Mouse (Mus musculus) hindbrain, embryonic 16.5 days (tissue): ENCODE measurements around the gene Man1a. TPM values are rescaled to one million over a fixed set of nuclear protein-coding genes. Genes with fewer than 3 reads are reported as not detected.

Experiments used
- ATAC-seq: fragments of 200-750 bp; cut with Nextera tagmentation; 2 replicates; pipeline ENCODE4 v1.8.0; 2017; ENCODE audit warnings: moderate TSS enrichment, moderate library complexity
- H3K27ac ChIP-seq: fragments of 300-500 bp; sonication (generic); 2 replicates; pipeline ENCODE4 v1.5.1; 2014; ENCODE audit warnings: low read depth, mild to moderate bottlenecking, control low read depth, low read length, moderate library complexity
- H3K27me3 ChIP-seq: fragments of 300-500 bp; sonication (generic); replicated peaks from 2 replicates; pipeline ENCODE4 v1.6.1; 2014; ENCODE audit warnings: low read length; ENCODE audit not compliant: control insufficient read depth, insufficient read depth
- H3K36me3 ChIP-seq: fragments of 300-500 bp; sonication (generic); 2 replicates; pipeline ENCODE4 v1.6.1; 2014; ENCODE audit warnings: mild to moderate bottlenecking, low read length, moderate library complexity, mixed read lengths; ENCODE audit not compliant: control insufficient read depth, insufficient read depth
- H3K4me1 ChIP-seq: fragments of 300-500 bp; sonication (generic); 2 replicates; pipeline ENCODE4 v1.6.1; 2014; ENCODE audit warnings: low read depth, low read length; ENCODE audit not compliant: control insufficient read depth, insufficient read depth
- H3K4me2 ChIP-seq: fragments of 300-500 bp; sonication (generic); 2 replicates; pipeline ENCODE4 v1.6.1; 2014; ENCODE audit warnings: mild to moderate bottlenecking, low read length, control low read depth, moderate library complexity
- H3K4me3 ChIP-seq: fragments of 300-500 bp; sonication (generic); 2 replicates; pipeline ENCODE4 v1.5.1; 2014; ENCODE audit warnings: mild to moderate bottlenecking, low read length, control low read depth, moderate library complexity
- H3K9ac ChIP-seq: fragments of 300-500 bp; sonication (generic); 2 replicates; pipeline ENCODE4 v1.6.1; 2014; ENCODE audit warnings: low read depth, mild to moderate bottlenecking, control low read depth, low read length, moderate library complexity
- H3K9me3 ChIP-seq: fragments of 300-500 bp; sonication (generic); 2 replicates; pipeline ENCODE4 v1.6.1; 2014; ENCODE audit warnings: mild to moderate bottlenecking, low read length, moderate library complexity; ENCODE audit not compliant: control insufficient read depth
- WGBS: fragments of 180-500 bp; shearing (Covaris S2); extraction: QIAGEN DNeasy Blood & Tissue Kit; methylation state at CpG from one replicate; pipeline ENCODE4 v1.1.7; 2014; 5-methylcytosine and 5-hydroxymethylcytosine counted together
- polyA plus RNA-seq: library from polyadenylated mRNA; unstranded; fragments of >200 nt; fragmentation: Nextera tagmentation; extraction: Ambion mirVana; gene quantifications from 2 replicates; pipeline ENCODE4 v1.2.1, GENCODE M21; 2015

Man1a gene
- polyA plus RNA-seq, 1 experiment from 2014 or later: 4.1 TPM

DNA sequence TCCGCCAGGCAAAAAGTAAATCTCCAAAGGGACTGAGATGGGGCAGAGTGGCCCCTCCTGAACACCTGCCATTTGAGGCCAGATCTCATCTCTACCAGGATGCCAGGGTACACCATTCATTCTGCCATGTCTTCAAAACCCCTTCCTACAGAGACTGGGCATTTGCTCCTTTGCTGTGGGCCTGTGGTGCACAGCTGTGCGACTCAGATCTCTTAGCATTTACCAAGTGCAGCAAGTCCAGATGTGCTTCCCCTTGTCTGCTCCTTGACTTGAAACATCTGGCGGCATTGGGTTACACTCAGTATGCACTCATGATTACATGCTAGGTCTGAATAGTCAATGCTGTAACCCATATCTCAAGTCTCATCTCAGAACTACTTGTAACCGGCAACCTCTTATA lies 28.5 kb downstream of the Man1a start:
- Histone ChIP-seq H3K27me3 (no peaks in the 10 kb centered on the region), H3K4me2 (no peak overlapping the region), H3K4me3 (no peak overlapping the region), H3K4me1 (no peaks in the 10 kb centered on the region), H3K27ac (no peak overlapping the region), H3K9me3 (no peaks in the 10 kb centered on the region), H3K36me3 (no peaks in the 10 kb centered on the region), H3K9ac (no peak overlapping the region)
- ATAC-seq: no peak
- WGBS: 88% methylated on average over 4 of the region's 4 CpGs

DNA sequence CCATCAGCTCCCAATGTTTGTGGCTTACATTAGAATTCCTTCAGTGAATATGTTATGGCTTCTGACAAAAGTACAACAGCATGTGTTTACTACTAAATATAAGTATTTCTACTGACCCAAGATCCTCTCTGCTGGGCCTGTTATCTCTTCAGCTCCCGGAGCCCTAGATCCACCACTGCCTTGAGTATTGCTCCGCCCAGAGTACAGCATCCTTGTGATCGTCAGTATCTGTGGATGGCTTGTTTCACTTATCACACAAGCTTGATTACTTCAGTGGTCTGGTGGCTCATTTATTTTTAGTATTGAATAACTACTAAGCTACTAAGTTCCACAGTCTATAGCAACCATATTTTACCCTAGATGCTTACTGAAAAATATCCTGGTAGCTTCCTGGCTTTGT lies 33.1 kb downstream of the Man1a start:
- H3K27me3 ChIP-seq: no peaks in the 10 kb centered on the region
- no peaks in the 10 kb centered on the region for H3K9me3 ChIP-seq
- H3K4me3 ChIP-seq: no peak overlapping the region
- no peak overlapping the region for H3K27ac ChIP-seq
- WGBS: 94% methylated on average over 3 of the region's 3 CpGs
- H3K36me3 ChIP-seq: no peaks in the 10 kb centered on the region
- no peaks in the 10 kb centered on the region for H3K4me1 ChIP-seq
- H3K9ac ChIP-seq: no peak overlapping the region
- no peak overlapping the region for H3K4me2 ChIP-seq
- ATAC-seq: no peak

DNA sequence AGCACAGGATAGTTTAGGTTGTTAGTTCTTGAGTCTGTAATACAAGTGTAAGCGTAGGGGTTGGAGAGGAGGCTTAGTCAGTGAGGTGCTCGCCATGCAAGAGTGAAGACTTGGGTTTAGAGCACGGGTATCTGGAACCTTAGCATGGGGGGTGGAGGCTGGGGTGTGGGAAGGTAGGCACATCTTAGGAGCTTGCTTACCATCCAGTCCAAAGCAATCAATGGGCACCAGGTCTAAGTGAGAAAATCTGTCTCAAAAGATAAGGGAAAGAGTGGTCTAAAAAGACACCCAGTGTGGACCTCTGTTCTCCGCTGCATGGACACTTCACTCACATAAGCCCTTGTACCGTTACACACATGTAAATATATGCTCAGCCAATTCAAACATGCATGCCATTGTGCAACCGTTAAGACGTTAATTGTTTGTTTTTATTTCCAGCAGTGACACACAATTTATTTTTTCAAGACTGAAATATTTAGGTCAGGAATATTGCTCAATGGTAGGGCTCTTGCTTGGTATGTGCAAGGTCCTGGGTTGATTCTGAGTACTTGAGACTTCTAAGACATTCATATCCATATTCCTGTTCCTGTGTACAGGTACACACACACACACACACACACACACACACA lies 34.1 kb downstream of the Man1a start:
- no peak overlapping the region for H3K4me2 ChIP-seq
- no peaks in the 10 kb centered on the region for H3K4me1 ChIP-seq
- no peak overlapping the region for H3K27ac ChIP-seq
- no peaks in the 10 kb centered on the region for H3K27me3 ChIP-seq
- no peak for ATAC-seq
- H3K9me3 ChIP-seq: no peaks in the 10 kb centered on the region
- H3K4me3 ChIP-seq: no peak overlapping the region
- H3K9ac ChIP-seq: no peak overlapping the region
- H3K36me3 ChIP-seq: no peaks in the 10 kb centered on the region
- WGBS: 87% methylated on average over 7 of the region's 7 CpGs

DNA sequence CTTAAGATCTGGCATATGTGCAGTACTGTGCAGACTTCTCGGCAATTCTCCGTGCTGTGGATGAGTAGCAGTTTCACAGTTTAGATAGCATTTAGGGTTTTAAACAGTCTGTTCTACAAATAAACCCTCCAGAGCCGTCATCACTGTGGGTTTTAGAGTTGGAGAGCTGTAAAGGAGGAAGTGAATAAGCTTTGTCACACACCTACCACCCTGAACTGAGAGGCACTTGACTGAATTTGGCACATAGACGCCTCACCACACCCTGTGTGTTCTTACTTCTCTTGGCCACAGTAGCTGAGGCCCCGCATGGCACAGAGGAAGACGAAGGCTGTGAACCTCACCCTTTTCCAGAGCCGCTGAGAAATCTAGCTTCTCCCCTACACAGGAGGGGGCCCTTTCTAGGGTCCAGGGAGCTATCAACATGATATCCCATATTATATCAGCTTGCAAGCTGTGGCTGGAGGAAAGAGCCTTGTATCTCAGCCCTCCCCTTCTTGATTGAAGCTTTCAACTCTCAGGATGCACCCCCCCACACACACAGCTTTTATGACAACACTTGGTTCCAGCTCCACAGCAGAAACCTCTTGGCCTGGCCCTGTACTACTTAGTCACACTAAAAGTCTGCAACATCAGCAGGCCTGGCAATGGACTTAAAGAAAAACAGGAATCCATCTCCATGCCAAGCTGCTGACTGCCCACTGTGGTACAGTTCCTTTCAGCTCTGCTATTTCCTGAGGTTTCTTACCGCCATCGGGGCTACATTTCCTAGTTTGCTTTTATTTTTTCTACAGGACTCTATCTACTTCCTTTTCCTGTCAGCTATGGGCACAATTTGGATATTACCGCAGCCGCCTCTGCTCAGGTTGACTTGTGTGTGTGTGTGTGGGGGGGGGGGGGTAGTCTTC lies 35.9 kb downstream of the Man1a start:
- no peaks in the 10 kb centered on the region for H3K9me3 ChIP-seq
- no peak overlapping the region for H3K27ac ChIP-seq
- ATAC-seq: no peak
- H3K4me2 ChIP-seq: no peak overlapping the region
- H3K4me3 ChIP-seq: no peak overlapping the region
- H3K4me1 ChIP-seq: no peaks in the 10 kb centered on the region
- H3K27me3 ChIP-seq: no peaks in the 10 kb centered on the region
- 80% methylated on average over 11 of the region's 11 CpGs for WGBS
- no peak overlapping the region for H3K9ac ChIP-seq
- H3K36me3 ChIP-seq: no peaks in the 10 kb centered on the region

DNA sequence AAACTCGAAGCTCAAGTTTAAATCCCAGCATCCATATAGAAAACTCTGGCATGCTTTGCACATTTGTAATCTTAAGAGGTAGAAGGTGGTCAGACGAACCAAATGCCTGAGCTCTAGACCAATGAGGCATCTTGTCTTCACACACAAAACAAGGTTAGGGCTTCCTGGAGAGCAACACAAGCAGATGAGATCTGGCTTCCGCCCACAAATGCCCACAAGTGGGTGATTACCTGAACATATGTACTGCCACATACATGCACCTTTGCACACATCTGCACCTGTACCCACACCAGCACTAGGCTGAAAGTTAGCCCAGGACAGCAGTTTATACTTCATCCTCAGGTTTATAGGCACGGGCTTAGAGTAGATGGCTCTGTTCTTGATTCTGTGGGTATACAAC lies 36.7 kb downstream of the Man1a start:
- Histone ChIP-seq H3K27me3 (no peaks in the 10 kb centered on the region), H3K9ac (no peak overlapping the region), H3K4me2 (no peak overlapping the region), H3K27ac (no peak overlapping the region), H3K4me3 (no peak overlapping the region), H3K36me3 (no peaks in the 10 kb centered on the region), H3K4me1 (no peaks in the 10 kb centered on the region), H3K9me3 (no peaks in the 10 kb centered on the region)
- 82% methylated on average over 4 of the region's 4 CpGs for WGBS
- ATAC-seq: no peak

DNA sequence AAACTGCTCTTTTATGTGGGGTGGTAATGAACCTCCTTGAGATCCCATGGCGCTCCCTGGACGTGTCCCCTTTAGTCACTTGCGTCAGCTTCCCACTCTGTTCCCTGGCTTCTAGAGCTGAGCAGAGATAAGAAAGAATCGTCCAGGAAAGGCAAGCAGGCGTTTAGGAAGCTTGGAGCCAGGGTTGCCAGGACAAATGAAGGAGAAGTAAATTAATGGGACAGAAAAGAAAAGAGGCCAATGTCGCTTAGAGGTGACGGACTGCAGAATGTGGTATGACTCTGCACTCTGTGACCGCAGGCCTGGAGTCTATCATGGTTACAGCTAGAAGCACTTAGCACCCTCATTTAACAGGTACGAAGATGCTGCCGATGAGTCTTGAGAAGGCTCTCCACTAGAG lies 37.7 kb downstream of the Man1a start:
- no peak overlapping the region for H3K4me2 ChIP-seq
- no peak overlapping the region for H3K4me3 ChIP-seq
- ATAC-seq: no peak
- no peak overlapping the region for H3K9ac ChIP-seq
- no peaks in the 10 kb centered on the region for H3K27me3 ChIP-seq
- no peaks in the 10 kb centered on the region for H3K9me3 ChIP-seq
- 82% methylated on average over 10 of the region's 10 CpGs for WGBS
- no peaks in the 10 kb centered on the region for H3K4me1 ChIP-seq
- H3K36me3 ChIP-seq: no peaks in the 10 kb centered on the region
- no peak overlapping the region for H3K27ac ChIP-seq

DNA sequence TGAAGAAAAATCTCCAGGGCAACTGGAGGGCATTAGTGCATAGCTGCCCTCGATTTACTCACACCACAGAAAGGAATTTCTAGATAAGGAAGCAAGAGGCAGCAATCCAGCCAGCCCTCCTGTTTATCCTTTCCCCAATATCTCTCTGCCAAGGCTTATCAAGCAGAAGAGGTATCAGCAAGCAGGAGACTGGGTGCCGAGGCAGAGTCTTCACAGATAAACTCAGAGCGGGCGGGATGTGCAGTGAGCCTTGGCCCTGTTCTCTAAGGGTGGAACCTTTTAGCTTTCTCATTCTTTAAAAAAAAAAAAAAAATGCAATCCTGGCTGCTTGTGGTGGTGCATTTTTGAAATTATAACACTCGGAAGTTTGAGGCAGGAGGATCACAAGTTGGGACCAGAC lies 38.2 kb downstream of the Man1a start:
- ATAC-seq: no peak
- H3K4me2 ChIP-seq: no peak overlapping the region
- H3K4me3 ChIP-seq: no peak overlapping the region
- H3K4me1 ChIP-seq: no peaks in the 10 kb centered on the region
- H3K36me3 ChIP-seq: no peaks in the 10 kb centered on the region
- no peak overlapping the region for H3K9ac ChIP-seq
- WGBS: 93% methylated on average over 5 of the region's 5 CpGs
- no peak overlapping the region for H3K27ac ChIP-seq
- no peaks in the 10 kb centered on the region for H3K27me3 ChIP-seq
- no peaks in the 10 kb centered on the region for H3K9me3 ChIP-seq

DNA sequence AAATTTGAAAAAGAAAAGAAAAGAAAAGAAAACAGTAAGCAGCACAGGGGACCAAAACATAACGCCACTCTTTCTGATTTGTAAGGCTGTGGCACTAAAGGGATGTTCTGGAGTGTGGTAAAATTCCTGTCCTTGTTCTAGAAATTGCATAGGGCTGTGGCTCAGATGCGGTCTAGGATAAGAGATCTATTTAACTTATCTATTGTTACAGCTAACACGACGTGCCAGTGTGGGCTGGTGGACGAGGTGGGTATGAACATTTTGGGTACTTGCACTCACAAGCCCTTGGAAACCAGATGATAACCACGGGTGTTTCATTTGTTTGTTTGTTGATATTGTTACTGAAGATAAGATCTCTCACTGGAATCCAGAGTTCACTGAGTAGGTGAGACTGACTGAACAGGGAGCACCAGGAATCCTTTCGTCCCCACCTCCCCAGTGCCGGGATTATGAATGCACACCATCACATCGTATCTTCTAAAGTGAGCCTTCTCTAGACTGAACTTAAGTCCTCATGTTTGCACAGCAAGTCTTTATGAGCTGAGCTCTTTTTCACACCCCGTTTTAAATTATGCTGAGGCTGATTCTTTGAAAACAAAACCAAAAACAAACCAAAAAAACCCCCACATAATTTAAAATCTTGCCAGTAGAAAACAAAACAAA lies 38.9 kb downstream of the Man1a start:
- no peak overlapping the region for H3K27ac ChIP-seq
- no peak for ATAC-seq
- H3K36me3 ChIP-seq: no peaks in the 10 kb centered on the region
- no peak overlapping the region for H3K4me2 ChIP-seq
- no peaks in the 10 kb centered on the region for H3K27me3 ChIP-seq
- no peak overlapping the region for H3K9ac ChIP-seq
- 90% methylated on average over 10 of the region's 10 CpGs for WGBS
- H3K4me1 ChIP-seq: no peaks in the 10 kb centered on the region
- no peaks in the 10 kb centered on the region for H3K9me3 ChIP-seq
- H3K4me3 ChIP-seq: no peak overlapping the region

DNA sequence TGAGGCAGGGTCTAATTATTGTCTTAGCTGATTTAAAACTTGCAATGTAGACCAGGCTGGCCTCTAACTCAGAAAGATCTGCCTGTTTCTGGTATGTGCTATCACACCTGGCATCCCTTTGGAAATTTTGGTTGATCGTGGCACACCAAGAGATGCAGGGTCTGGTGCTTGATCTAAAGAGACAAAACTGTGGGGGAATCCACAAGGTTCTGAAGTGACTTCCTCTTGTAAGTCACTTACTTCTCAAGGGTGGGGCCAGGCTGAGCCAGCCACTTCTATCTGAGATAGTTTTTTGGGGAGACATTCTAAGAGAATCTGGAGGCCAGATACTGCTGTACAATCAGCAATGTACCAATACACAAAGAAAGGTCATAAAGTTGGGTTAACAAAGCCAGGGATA lies 40.8 kb downstream of the Man1a start:
- H3K9me3 ChIP-seq: no peaks in the 10 kb centered on the region
- 97% methylated on average over 1 of the region's 1 CpGs for WGBS
- H3K27ac ChIP-seq: no peak overlapping the region
- no peaks in the 10 kb centered on the region for H3K4me1 ChIP-seq
- H3K4me3 ChIP-seq: no peak overlapping the region
- H3K9ac ChIP-seq: no peak overlapping the region
- H3K36me3 ChIP-seq: no peaks in the 10 kb centered on the region
- H3K27me3 ChIP-seq: no peaks in the 10 kb centered on the region
- ATAC-seq: no peak
- no peak overlapping the region for H3K4me2 ChIP-seq
